In the genomic region with DNA sequence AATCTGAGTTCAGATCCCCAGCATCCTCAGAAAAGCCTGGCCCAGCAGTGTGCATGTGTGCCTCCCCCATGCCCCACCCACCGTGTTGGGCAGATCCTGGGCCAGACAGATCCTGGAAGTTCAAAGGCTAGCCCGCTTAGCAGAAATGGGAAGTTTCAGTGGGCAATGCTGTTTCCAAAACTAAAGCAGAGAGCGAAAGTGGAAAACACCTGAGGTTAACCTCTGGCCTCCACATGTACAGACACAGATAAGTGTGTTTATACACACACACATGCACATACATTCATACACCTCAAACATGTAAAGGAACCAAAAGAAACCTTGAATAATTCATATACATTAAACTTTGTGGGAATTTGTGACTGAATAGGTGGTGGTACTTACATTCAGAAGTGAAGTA, we compare ENCODE assay signal across 27 mouse cellular contexts.
"Had no signal": no experiment of that assay in that cellular context is flagged by ENCODE, and none has a peak within 500 bp of the region (broad histone marks: within the 10 kb centered on the region; RNA-seq: fewer than 3 reads in every experiment).

No protein-coding gene starts in this region.

- H3K9ac ChIP-seq: embryonic facial prominence, embryonic 12.5 days; embryonic facial prominence, embryonic 13.5 days; embryonic facial prominence, embryonic 15.5 days; forebrain, embryonic 12.5 days; forebrain, embryonic 13.5 days; forebrain, embryonic 15.5 days had no signal

- ATAC-seq: forebrain, embryonic 13.5 days; forebrain, embryonic 14.5 days; forebrain, embryonic 15.5 days; forebrain, embryonic 16.5 days had no signal

- H3K36me3 ChIP-seq: embryonic facial prominence, embryonic 10.5 days; embryonic facial prominence, embryonic 12.5 days; embryonic facial prominence, embryonic 13.5 days; embryonic facial prominence, embryonic 15.5 days; forebrain, embryonic 10.5 days; forebrain, embryonic 12.5 days; forebrain, embryonic 15.5 days had no signal

- H3K4me1 ChIP-seq: embryonic facial prominence, embryonic 12.5 days; embryonic facial prominence, embryonic 15.5 days; forebrain, embryonic 12.5 days; forebrain, embryonic 13.5 days had no signal

- H3K27ac ChIP-seq: embryonic facial prominence, embryonic 10.5 days; embryonic facial prominence, embryonic 12.5 days; embryonic facial prominence, embryonic 13.5 days; embryonic facial prominence, embryonic 15.5 days; forebrain, embryonic 10.5 days; forebrain, embryonic 12.5 days; forebrain, embryonic 13.5 days; forebrain, embryonic 15.5 days; gastrocnemius, adult 2 months; heart, adult 2 months had no signal

- H3K9me3 ChIP-seq: embryonic facial prominence, embryonic 12.5 days; forebrain, embryonic 15.5 days had no signal

- H3K4me2 ChIP-seq: embryonic facial prominence, embryonic 12.5 days; embryonic facial prominence, embryonic 13.5 days; embryonic facial prominence, embryonic 15.5 days; forebrain, embryonic 12.5 days; forebrain, embryonic 13.5 days; forebrain, embryonic 15.5 days had no signal

- H3K4me3 ChIP-seq: embryonic facial prominence, embryonic 10.5 days; embryonic facial prominence, embryonic 12.5 days; embryonic facial prominence, embryonic 13.5 days; embryonic facial prominence, embryonic 15.5 days; erythroblast, embryonic 14.5 days; forebrain, embryonic 10.5 days; forebrain, embryonic 12.5 days; forebrain, embryonic 13.5 days; forebrain, embryonic 15.5 days; gastrocnemius, adult 2 months; heart, adult 2 months had no signal

- H3K27me3 ChIP-seq: embryonic facial prominence, embryonic 12.5 days; embryonic facial prominence, embryonic 13.5 days; embryonic facial prominence, embryonic 15.5 days; forebrain, embryonic 12.5 days; forebrain, embryonic 13.5 days; forebrain, embryonic 15.5 days had no signal

- DNase-seq: cerebellum, adult 8-10 months; cerebellum, adult 9-10 months; cerebellum, adult 9-11 months; cerebellum, postnatal 10 days; cerebellum, postnatal 14 days; cerebellum, postnatal 25 days; cerebellum, postnatal 36 days; embryo, embryonic 11 days; gastrocnemius, adult 2 months; gastrocnemius, postnatal 10 days; gastrocnemius, postnatal 14 days; gastrocnemius, postnatal 25 days; gastrocnemius, postnatal 36 days; heart, adult 11 months; heart, adult 18-20 months; heart, adult 2 months had no signal
